Mouse (Mus musculus) T-helper 2 cell (primary cell): ENCODE results near the gene Neurod2.

ENCODE experiments used
- in situ Hi-C: fragments of 300-600 bp; cut with MboI, MseI; formaldehyde crosslinking; loops from one replicate; pipeline ENCODE4 v1.15.1; 2025; ENCODE audit warnings: high pct_unique_total_duplicates

The Neurod2 gene

GRCm38 (mm10) chr11:98318421-98319116 lies 10.9 kb downstream of the Neurod2 start:
- in situ Hi-C loops = no loop called here

GRCm38 (mm10) chr11:98317479-98317878 lies 12.0 kb downstream of the Neurod2 start:
- in situ Hi-C loops = no loop called here

- in situ Hi-C loops = no loop called here
Measured at GRCm38 (mm10) chr11:98313790-98314323, 15.6 kb downstream of the Neurod2 start.

GRCm38 (mm10) chr11:98298484-98299205 lies 30.8 kb downstream of the Neurod2 start:
- in situ Hi-C loops = no loop called here

- in situ Hi-C loops = no loop called here
Measured at GRCm38 (mm10) chr11:98297778-98298177, 31.7 kb downstream of the Neurod2 start.

- in situ Hi-C loops = no loop called here
Measured at GRCm38 (mm10) chr11:98296916-98297315, 32.5 kb downstream of the Neurod2 start.

DNA sequence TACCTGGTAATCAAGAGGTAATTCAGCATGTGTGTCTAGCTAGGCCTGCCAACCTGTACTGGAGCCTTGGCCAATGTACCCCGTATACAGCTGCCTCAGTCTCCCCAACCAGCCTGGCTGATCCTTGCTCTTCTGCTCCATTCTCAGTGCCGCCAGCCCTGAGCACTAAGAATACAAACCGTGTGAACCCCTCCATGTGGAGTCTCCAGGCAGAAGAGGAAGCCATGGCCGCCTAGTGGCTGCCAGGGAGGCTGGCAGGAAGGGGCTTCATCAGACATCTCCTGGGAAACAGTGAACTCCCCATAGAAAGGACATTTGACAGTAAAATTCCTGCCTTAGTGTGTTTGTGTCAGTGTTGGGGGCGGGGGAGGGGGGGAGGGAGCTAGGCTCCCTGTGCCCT lies 33.2 kb downstream of the Neurod2 start:
- in situ Hi-C loops = no loop called here

DNA sequence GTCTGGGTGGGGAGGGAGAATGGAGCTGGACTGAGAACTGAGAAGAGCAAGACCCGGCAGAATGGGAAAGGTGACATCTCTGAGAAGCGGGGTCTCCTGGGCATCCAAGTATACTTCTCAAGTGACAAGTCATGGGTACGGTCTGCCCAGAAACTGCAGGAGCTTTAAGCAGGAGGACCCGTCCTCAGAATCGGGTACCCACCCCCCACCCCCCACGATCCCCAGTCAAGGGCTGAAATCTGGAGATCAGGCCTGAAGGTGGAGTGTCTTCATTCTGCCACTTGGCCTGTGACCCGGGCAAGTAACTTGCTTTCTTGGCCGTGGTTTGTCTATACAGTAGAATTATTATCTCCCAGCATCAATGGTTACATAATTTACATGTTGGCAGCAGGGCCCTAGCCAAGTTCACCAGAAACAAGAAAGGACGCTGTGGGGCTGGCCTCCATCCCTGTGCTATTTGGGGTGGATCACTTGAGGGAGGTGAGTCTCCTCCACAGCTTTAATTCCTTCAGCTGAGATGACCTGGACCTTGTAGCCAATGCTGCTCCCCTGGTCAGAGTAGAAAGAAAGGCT lies 34.3 kb downstream of the Neurod2 start:
- in situ Hi-C loops = no loop called here

DNA sequence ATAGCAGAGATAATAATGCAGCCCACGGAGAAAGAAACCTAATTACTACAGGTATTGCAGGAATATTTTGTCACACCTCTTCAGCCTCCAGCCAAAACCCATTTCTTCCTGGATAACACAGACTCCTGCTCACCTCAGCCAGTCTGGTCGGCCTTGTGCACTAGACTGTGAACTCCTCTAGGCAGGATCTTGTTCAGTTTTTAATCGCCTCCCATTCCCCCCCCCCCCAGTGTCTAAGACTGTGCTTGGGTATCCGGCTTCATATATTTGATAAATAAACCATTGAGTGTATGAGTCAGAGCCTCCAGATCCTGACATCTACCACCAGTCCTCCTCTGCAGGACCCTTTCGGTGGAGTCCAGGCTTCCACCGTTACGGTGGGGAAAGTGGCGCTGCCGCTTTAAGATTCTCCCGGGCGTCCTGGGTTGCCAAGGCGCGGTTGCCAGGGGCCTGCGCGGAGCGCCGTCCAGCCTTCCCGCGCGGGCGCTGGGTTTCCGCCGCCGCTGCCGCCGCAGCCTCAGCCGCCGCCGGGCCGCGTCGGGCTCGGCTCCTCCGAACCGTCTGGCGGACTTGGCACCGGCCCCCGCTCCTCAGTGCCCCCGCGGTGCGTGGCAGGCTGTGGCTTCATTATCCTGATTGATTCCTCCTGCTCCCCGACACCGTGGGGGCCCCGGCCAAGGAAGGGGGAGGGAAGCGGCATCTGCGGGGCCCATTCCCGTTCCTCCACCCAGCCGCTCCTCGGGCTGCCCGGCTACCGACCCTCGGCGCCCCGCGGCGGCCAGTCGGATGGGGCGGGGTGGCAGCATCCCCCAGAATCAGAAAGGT lies 35.0 kb downstream of the Neurod2 start:
- in situ Hi-C loops = no loop called here

GRCm38 (mm10) chr11:98293070-98293469 lies 36.4 kb downstream of the Neurod2 start:
- in situ Hi-C loops = no loop called here

DNA sequence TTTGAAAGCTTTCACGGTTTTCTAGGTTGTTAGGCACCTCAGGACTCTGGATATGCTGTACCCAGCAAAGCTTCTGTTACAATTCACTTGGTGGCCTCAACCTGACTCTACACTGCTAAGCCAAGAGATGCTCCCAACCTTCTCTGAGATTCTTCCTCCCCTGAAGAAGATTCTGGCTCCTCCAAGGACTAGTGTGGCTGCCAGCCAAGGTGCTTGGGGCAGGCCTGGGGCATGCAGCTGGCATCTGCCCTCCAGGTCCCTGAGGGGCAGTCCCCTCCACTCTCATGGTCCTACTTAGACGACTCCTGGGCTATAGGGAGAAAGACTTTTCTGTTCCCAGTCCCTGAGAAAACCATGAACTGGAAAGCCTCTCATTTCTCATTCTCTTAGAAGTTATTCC lies 38.5 kb downstream of the Neurod2 start:
- in situ Hi-C loops = no loop called here

GRCm38 (mm10) chr11:98289873-98290272 lies 39.6 kb downstream of the Neurod2 start:
- in situ Hi-C loops = no loop called here

DNA sequence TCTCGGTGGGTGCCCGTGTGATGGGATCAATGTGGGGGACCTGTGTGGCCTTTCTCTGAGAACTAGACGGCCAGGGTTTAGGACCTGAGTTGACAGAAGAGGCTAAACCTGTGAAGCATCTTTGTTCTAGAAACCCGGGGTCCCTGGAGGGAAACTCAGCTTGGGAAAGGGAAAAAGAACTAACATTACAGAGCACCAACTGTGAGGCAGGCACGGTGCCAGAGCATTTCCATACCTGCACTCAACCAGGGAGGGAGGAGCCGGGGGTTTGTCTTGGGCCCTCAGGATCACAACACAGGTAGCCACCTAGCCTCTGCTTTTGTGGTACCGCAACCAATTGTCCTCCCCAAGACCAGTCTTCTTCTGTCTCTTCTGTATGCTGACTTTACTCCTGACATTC lies 41.5 kb downstream of the Neurod2 start:
- in situ Hi-C loops = no loop called here

GRCm38 (mm10) chr11:98287531-98287930 lies 41.9 kb downstream of the Neurod2 start:
- in situ Hi-C loops = no loop called here

DNA sequence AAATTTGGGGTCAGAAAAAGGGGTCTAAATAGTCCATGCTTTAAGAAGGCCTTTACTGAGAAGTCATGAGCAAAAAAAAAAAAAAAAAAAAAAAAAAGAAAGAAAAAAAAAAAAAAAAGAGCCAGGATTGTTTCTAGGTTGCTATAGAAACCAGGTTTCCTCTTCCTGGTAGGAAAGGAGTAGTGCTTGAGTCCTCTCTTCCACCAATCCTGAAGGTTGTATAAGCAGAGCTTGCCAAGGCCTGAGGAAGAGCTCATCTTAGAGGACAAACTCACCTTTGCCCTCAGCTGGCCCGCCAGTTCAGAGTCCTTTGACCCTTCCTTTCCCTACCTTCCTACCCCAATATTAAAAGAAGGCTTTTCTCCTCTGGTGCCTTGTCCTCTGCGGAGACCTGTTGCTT lies 44.1 kb downstream of the Neurod2 start:
- in situ Hi-C loops = no loop called here

DNA sequence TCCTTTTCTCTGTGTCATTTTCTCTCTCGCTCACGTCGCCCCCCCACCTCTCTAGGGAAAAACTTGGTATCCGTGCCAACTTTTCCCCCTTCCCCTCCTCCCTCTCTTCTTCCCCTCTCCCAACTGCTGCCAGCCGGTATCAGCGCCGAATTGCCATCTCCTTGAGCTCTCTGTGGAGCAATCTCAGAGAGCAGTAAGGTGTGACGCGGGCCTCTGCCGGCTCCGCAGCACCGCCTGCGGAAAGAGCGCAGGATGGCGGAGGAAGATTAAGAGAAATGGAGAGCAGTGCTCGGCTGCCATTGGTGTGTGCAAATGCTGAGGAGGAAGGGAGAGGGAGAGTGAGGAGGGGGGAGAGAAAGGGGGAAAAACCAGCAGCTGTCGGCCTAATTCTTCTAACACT lies 45.2 kb downstream of the Neurod2 start:
- in situ Hi-C loops = no loop called here

GRCm38 (mm10) chr11:98283740-98284139 lies 45.7 kb downstream of the Neurod2 start:
- in situ Hi-C loops = no loop called here
